Mouse (Mus musculus) layer of hippocampus, adult 11-12 months (tissue): ENCODE measurements around the gene Fv1.

Source experiments
- DNase-seq: peaks from one replicate; pipeline ENCODE4 v3.0.0; 2022; ENCODE audit warnings: low spot score

Gene Fv1

GRCm38 (mm10) chr4:147884138-147884537 is 15.4 kb downstream of the Fv1 start:
- no peak for DNase-seq

- no peak for DNase-seq
Observed at GRCm38 (mm10) chr4:147886158-147886557, 17.4 kb downstream of the Fv1 start.

GRCm38 (mm10) chr4:147887277-147887676 is 18.5 kb downstream of the Fv1 start:
- DNase-seq = no peak

- no peak for DNase-seq
Observed at GRCm38 (mm10) chr4:147888237-147888636, 19.5 kb downstream of the Fv1 start.

GRCm38 (mm10) chr4:147890341-147890740 is 21.6 kb downstream of the Fv1 start:
- DNase-seq = peak; percentile 45

GRCm38 (mm10) chr4:147895815-147896330 is 27.1 kb downstream of the Fv1 start:
- no peak for DNase-seq

- DNase-seq = no peak
Observed at GRCm38 (mm10) chr4:147896411-147896810, 27.6 kb downstream of the Fv1 start.

- DNase-seq = no peak
Observed at GRCm38 (mm10) chr4:147897348-147897747, 28.6 kb downstream of the Fv1 start.

GRCm38 (mm10) chr4:147900452-147900851 is 31.7 kb downstream of the Fv1 start:
- no peak for DNase-seq

GRCm38 (mm10) chr4:147902906-147903500 is 34.2 kb downstream of the Fv1 start:
- no peak for DNase-seq

- no peak for DNase-seq
Observed at GRCm38 (mm10) chr4:147903601-147904000, 34.8 kb downstream of the Fv1 start.

GRCm38 (mm10) chr4:147904313-147905089 is 35.7 kb downstream of the Fv1 start, which contains the start of gene Mfn2:
Mfn2 (minus strand) TSS chr4:147904704.
- peak; percentile 93 for DNase-seq

- DNase-seq = no peak
Observed at GRCm38 (mm10) chr4:147905090-147905659, 36.4 kb downstream of the Fv1 start.

- no peak for DNase-seq
Observed at GRCm38 (mm10) chr4:147906230-147906629, 37.5 kb downstream of the Fv1 start.

- no peak for DNase-seq
Observed at GRCm38 (mm10) chr4:147909486-147909885, 40.7 kb downstream of the Fv1 start.

- DNase-seq = peak; percentile 61
Observed at GRCm38 (mm10) chr4:147918459-147919121, 49.8 kb downstream of the Fv1 start.
